Mouse (Mus musculus) cortical plate, adult 2 months (tissue): Measurements from ENCODE around the gene Chrnb2.

ENCODE experiments used
- CTCF ChIP-seq: fragments of 200-500 bp; IDR thresholded peaks from 2 replicates; pipeline ENCODE4 v1.5.1; 2011; ENCODE audit warnings: mild to moderate bottlenecking, control low read depth, low read length; ENCODE audit not compliant: insufficient read depth; ENCODE audit errors: extremely low read depth
- POLR2A ChIP-seq: fragments of 200-500 bp; IDR thresholded peaks from 2 replicates; pipeline ENCODE4 v1.6.1; 2011; ENCODE audit warnings: mild to moderate bottlenecking, low read length, control low read depth; ENCODE audit not compliant: insufficient read depth; ENCODE audit errors: extremely low read depth

DNA sequence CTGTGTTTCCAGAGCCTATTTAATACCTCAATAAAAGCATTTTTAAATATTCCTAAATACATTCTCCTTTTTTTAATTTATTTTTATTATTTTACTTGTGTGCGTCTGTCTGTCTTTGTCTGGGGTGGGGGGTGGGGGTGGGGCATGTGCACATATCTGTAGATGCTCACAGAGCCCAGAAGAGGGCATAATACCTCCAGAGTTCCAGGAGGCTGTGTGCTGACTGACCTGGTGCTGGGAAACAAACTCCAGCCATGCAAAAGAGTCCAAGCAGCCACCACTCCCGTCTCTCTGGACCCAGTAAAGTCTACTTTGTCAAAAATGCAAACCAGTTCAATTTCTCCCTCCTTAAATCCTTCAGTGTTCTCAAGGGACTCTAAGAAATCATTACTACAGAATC lies 30.2 kb upstream of the Chrnb2 start:
- TF ChIP-seq CTCF, result no peak
- no peak for TF ChIP-seq POLR2A
